Mouse (Mus musculus) frontal cortex, postnatal 25 days (tissue): Measurements from ENCODE around the gene Best2.
A peak's percentile ranks its signal among the peaks of the same experiment; 100 is the strongest.

Source experiments
- DNase-seq, 2 experiments: peaks; one replicate each; pipeline ENCODE4 v3.0.0; 2022; ENCODE audit warnings: low spot score in 2 of 2

The Best2 gene

GRCm38 (mm10) chr8:84982499-84983011, 31.8 kb downstream of the Best2 start:
- no peak for DNase-seq

- DNase-seq, result no peak
These were observed 32.5 kb downstream of the Best2 start for GRCm38 (mm10) chr8:84981644-84982498.

- no peak for DNase-seq
These were observed 33.5 kb downstream of the Best2 start for GRCm38 (mm10) chr8:84980622-84981358.

- DNase-seq, result peak; percentile 81 to 86
These were observed 34.5 kb downstream of the Best2 start for GRCm38 (mm10) chr8:84979599-84980421.

GRCm38 (mm10) chr8:84978248-84978940, 35.9 kb downstream of the Best2 start, which contains the start of gene Junb:
Gene Junb (minus strand): TSS chr8:84978718.
- DNase-seq, result peak; percentile 86 to 93

- peak in 1 of 2 experiments; percentile 46 for DNase-seq
These were observed 36.7 kb downstream of the Best2 start for GRCm38 (mm10) chr8:84977435-84978247.

GRCm38 (mm10) chr8:84976763-84977434, 37.4 kb downstream of the Best2 start:
- no peak for DNase-seq

- DNase-seq, result peak; percentile 85 to 94
These were observed 38.1 kb downstream of the Best2 start for GRCm38 (mm10) chr8:84976031-84976762.

- DNase-seq, result no peak
These were observed 38.9 kb downstream of the Best2 start for GRCm38 (mm10) chr8:84975434-84975833.

- no peak for DNase-seq
These were observed 39.7 kb downstream of the Best2 start for GRCm38 (mm10) chr8:84974543-84975142.

GRCm38 (mm10) chr8:84973803-84974542, 40.4 kb downstream of the Best2 start:
- DNase-seq, result no peak

- no peak for DNase-seq
These were observed 41.3 kb downstream of the Best2 start for GRCm38 (mm10) chr8:84973079-84973478.

GRCm38 (mm10) chr8:84970913-84971312, 43.4 kb downstream of the Best2 start:
- no peak for DNase-seq

- no peak for DNase-seq
These were observed 44.1 kb downstream of the Best2 start for GRCm38 (mm10) chr8:84970135-84970790.

GRCm38 (mm10) chr8:84969241-84970134, 44.8 kb downstream of the Best2 start, which contains the start of the genes Gm49661, Prdx2 and Rnaseh2a:
Gene Gm49661 (minus strand): TSS chr8:84969433.
Gene Prdx2 (plus strand): TSS chr8:84969587.
Gene Rnaseh2a (minus strand): TSS chr8:84969767.
- peak in 1 of 2 experiments; percentile 55 for DNase-seq

- DNase-seq, result no peak
These were observed 45.7 kb downstream of the Best2 start for GRCm38 (mm10) chr8:84968650-84969049.
